ENCODE assay signal across 8 mouse cellular contexts in genomic region chr17:29393335-29394089, GRCm38 (mm10). TPM values are rescaled to one million over a fixed set of nuclear protein-coding genes. Genes with fewer than 3 reads are reported as not detected.
DNase-seq lines count a peak whose midpoint lies in the region.
"Had no signal": no experiment of that assay in that cellular context is flagged by ENCODE, and none has a peak within 500 bp of the region (broad histone marks: within the 10 kb centered on the region; RNA-seq: fewer than 3 reads in every experiment).

No protein-coding gene starts in this region.

- DNase-seq in CD4-positive, CD25-positive, alpha-beta regulatory T cell, adult 2 months (ENCODE audit: low read depth, low spot score): peak; percentile 88
- DNase-seq in ZHBTc4 (ENCODE audit: low read depth, low spot score): peak; percentile 71
- DNase-seq in lung, postnatal 14 days: peak; percentile 22
- peak; percentile 73 to 80 for DNase-seq in spleen, postnatal 36 days (ENCODE audit: low spot score in 2 of 2)
- DNase-seq in heart, postnatal 4 days: no peak
- DNase-seq in right cerebral cortex, postnatal 36 days (ENCODE audit: low spot score in 2 of 2): no peak
- DNase-seq in retina, embryonic 14.5 days (ENCODE audit: low spot score): no peak
- DNase-seq: kidney, postnatal 14 days had no signal

RNA-seq across cellular contexts. Expression of gene Fgd2, which starts 32.8 kb away (rescaled TPM):
- total RNA-seq in heart, postnatal 4 days (2021): 1 to 10 TPM; 2.1 to 2.8 TPM

RNA-seq across cellular contexts. Expression of gene Mtch1, which starts 45.8 kb away (rescaled TPM):
- total RNA-seq in heart, postnatal 4 days (2021): 100 to 1,000 TPM; 358 to 374 TPM

Comparison
In these comparisons a context has a peak if more than half of its experiments do, and no peak if none do; other contexts are left out.
1. DNase-seq: peak in CD4-positive, CD25-positive, alpha-beta regulatory T cell, adult 2 months (single experiment), ZHBTc4 (single experiment), lung, postnatal 14 days (single experiment) and spleen, postnatal 36 days (2 of 2); none in heart, postnatal 4 days (single experiment), right cerebral cortex, postnatal 36 days (0 of 2) and retina, embryonic 14.5 days (single experiment).